47 mouse cellular contexts compared by ENCODE assay signal in genomic region chr1:88074471-88074870, GRCm38 (mm10). TPM values are rescaled to one million over a fixed set of nuclear protein-coding genes. Genes with fewer than 3 reads are reported as not detected.
"Had no signal": no experiment of that assay in that cellular context is flagged by ENCODE, and none has a peak within 500 bp of the region (broad histone marks: within the 10 kb centered on the region; RNA-seq: fewer than 3 reads in every experiment).

No protein-coding gene starts in this region.

- H3K9me3 ChIP-seq: limb, embryonic 10.5 days; limb, embryonic 12.5 days; limb, embryonic 13.5 days; limb, embryonic 15.5 days; liver, embryonic 13.5 days; liver, embryonic 15.5 days; lung, embryonic 15.5 days; megakaryocyte, embryonic 14.5 days; midbrain, embryonic 10.5 days; midbrain, embryonic 12.5 days; midbrain, embryonic 13.5 days; midbrain, embryonic 15.5 days; neural tube, embryonic 12.5 days had no signal

- H3K27me3 ChIP-seq: limb, embryonic 12.5 days; limb, embryonic 13.5 days; limb, embryonic 15.5 days; liver, embryonic 13.5 days; liver, embryonic 15.5 days; lung, embryonic 15.5 days; midbrain, embryonic 12.5 days; midbrain, embryonic 13.5 days; midbrain, embryonic 15.5 days; neural tube, embryonic 12.5 days had no signal

- DNase-seq: left cerebral cortex, postnatal 4 days; liver; liver, embryonic 13.5 days; liver, postnatal 0 days; lung, adult 18-20 months; lung, adult 2 months; lung, embryonic 14.5 days; lung, postnatal 10 days; lung, postnatal 14 days; lung, postnatal 36 days; lung, postnatal 4 days; midbrain, embryonic 14.5 days had no signal

- H3K9ac ChIP-seq: limb, embryonic 12.5 days; limb, embryonic 13.5 days; limb, embryonic 15.5 days; liver, embryonic 13.5 days; liver, embryonic 14.5 days; liver, embryonic 15.5 days; liver, postnatal 0 days; lung, embryonic 14.5 days; lung, embryonic 15.5 days; midbrain, embryonic 12.5 days; midbrain, embryonic 13.5 days; midbrain, embryonic 15.5 days; neural tube, embryonic 12.5 days had no signal

- H3K4me3 ChIP-seq: left cerebral cortex, adult 2 months; limb, embryonic 10.5 days; limb, embryonic 12.5 days; limb, embryonic 13.5 days; limb, embryonic 15.5 days; liver, embryonic 13.5 days; liver, embryonic 15.5 days; lung, embryonic 15.5 days; megakaryocyte, embryonic 14.5 days; midbrain, embryonic 10.5 days; midbrain, embryonic 12.5 days; midbrain, embryonic 13.5 days; midbrain, embryonic 15.5 days; myocyte; neural tube, embryonic 12.5 days had no signal

- H3K27ac ChIP-seq: left cerebral cortex, adult 2 months; limb, embryonic 10.5 days; limb, embryonic 12.5 days; limb, embryonic 13.5 days; limb, embryonic 15.5 days; liver, embryonic 13.5 days; liver, embryonic 14.5 days; liver, embryonic 15.5 days; lung, embryonic 15.5 days; macrophage; midbrain, embryonic 10.5 days; midbrain, embryonic 12.5 days; midbrain, embryonic 13.5 days; midbrain, embryonic 15.5 days; neural tube, embryonic 12.5 days had no signal

- H3K36me3 ChIP-seq: limb, embryonic 10.5 days; limb, embryonic 12.5 days; limb, embryonic 13.5 days; limb, embryonic 15.5 days; liver, embryonic 13.5 days; liver, embryonic 15.5 days; lung, embryonic 15.5 days; midbrain, embryonic 10.5 days; midbrain, embryonic 12.5 days; midbrain, embryonic 13.5 days; midbrain, embryonic 15.5 days; neural tube, embryonic 12.5 days had no signal

- H3K4me1 ChIP-seq: limb, embryonic 10.5 days; limb, embryonic 12.5 days; limb, embryonic 13.5 days; limb, embryonic 15.5 days; liver, embryonic 13.5 days; liver, embryonic 15.5 days; lung, embryonic 15.5 days; midbrain, embryonic 12.5 days; midbrain, embryonic 13.5 days; midbrain, embryonic 15.5 days; neural tube, embryonic 12.5 days had no signal

- ATAC-seq: liver, postnatal 0 days; lung, postnatal 0 days; midbrain, embryonic 13.5 days; midbrain, embryonic 15.5 days; midbrain, embryonic 16.5 days had no signal

- H3K4me2 ChIP-seq: limb, embryonic 12.5 days; limb, embryonic 13.5 days; limb, embryonic 15.5 days; liver, embryonic 11.5 days; liver, embryonic 13.5 days; liver, embryonic 15.5 days; lung, embryonic 14.5 days; lung, embryonic 15.5 days; midbrain, embryonic 11.5 days; midbrain, embryonic 12.5 days; midbrain, embryonic 13.5 days; midbrain, embryonic 15.5 days; neural tube, embryonic 12.5 days had no signal

RNA-seq across cellular contexts. Expression of gene Ugt1a9, which starts 3.9 kb away (rescaled TPM):
- total RNA-seq: left cerebral cortex, adult 2 months; left cerebral cortex, adult 8-10 months; left cerebral cortex, postnatal 10 days; left cerebral cortex, postnatal 14 days; left cerebral cortex, postnatal 25 days; left cerebral cortex, postnatal 36 days; left cerebral cortex, postnatal 4 days; megakaryocyte progenitor cell, adult 5-6 weeks; megakaryocyte, adult 5-6 weeks; midbrain, postnatal 0 days; monocyte, adult 5-6 weeks had no signal
- polyA plus RNA-seq: limb, embryonic 10.5 days; limb, embryonic 11.5 days; limb, embryonic 12.5 days; limb, embryonic 13.5 days; limb, embryonic 14.5 days; limb, embryonic 15.5 days; liver, embryonic 11.5 days; lung, embryonic 14.5 days; lung, embryonic 15.5 days; lung, embryonic 16.5 days; midbrain, embryonic 10.5 days; midbrain, embryonic 11.5 days; midbrain, embryonic 12.5 days; midbrain, embryonic 13.5 days; midbrain, embryonic 14.5 days; midbrain, embryonic 15.5 days; midbrain, embryonic 16.5 days; midbrain, postnatal 0 days; myocyte; neural tube, embryonic 11.5 days; neural tube, embryonic 12.5 days had no signal

RNA-seq across cellular contexts. Expression of gene Ugt1a8, which starts 13.1 kb away (rescaled TPM):
- total RNA-seq: left cerebral cortex, adult 2 months; left cerebral cortex, adult 8-10 months; left cerebral cortex, postnatal 10 days; left cerebral cortex, postnatal 14 days; left cerebral cortex, postnatal 25 days; left cerebral cortex, postnatal 36 days; left cerebral cortex, postnatal 4 days; megakaryocyte progenitor cell, adult 5-6 weeks; megakaryocyte, adult 5-6 weeks; megakaryocyte-erythroid progenitor cell, adult 5-6 weeks; midbrain, postnatal 0 days; monocyte, adult 5-6 weeks had no signal
- polyA plus RNA-seq: limb, embryonic 10.5 days; limb, embryonic 11.5 days; limb, embryonic 12.5 days; limb, embryonic 13.5 days; limb, embryonic 14.5 days; limb, embryonic 15.5 days; liver, embryonic 11.5 days; liver, embryonic 13.5 days; liver, embryonic 14.5 days; liver, embryonic 15.5 days; liver, embryonic 16.5 days; liver, postnatal 0 days; lung, adult 2 months; lung, embryonic 14.5 days; lung, embryonic 15.5 days; lung, embryonic 16.5 days; lung, postnatal 0 days; macrophage; midbrain, embryonic 10.5 days; midbrain, embryonic 11.5 days; midbrain, embryonic 12.5 days; midbrain, embryonic 13.5 days; midbrain, embryonic 14.5 days; midbrain, embryonic 15.5 days; midbrain, embryonic 16.5 days; midbrain, postnatal 0 days; myocyte; neural tube, embryonic 11.5 days; neural tube, embryonic 12.5 days had no signal

RNA-seq across cellular contexts. Expression of gene Ugt1a10, which starts 19.3 kb away (rescaled TPM):
- total RNA-seq: left cerebral cortex, adult 2 months; left cerebral cortex, adult 8-10 months; left cerebral cortex, postnatal 10 days; left cerebral cortex, postnatal 14 days; left cerebral cortex, postnatal 25 days; left cerebral cortex, postnatal 36 days; left cerebral cortex, postnatal 4 days; megakaryocyte progenitor cell, adult 5-6 weeks; megakaryocyte, adult 5-6 weeks; megakaryocyte-erythroid progenitor cell, adult 5-6 weeks; midbrain, postnatal 0 days; monocyte, adult 5-6 weeks had no signal
- polyA plus RNA-seq: limb, embryonic 10.5 days; limb, embryonic 11.5 days; limb, embryonic 12.5 days; limb, embryonic 13.5 days; limb, embryonic 14.5 days; limb, embryonic 15.5 days; liver, embryonic 11.5 days; liver, embryonic 13.5 days; liver, embryonic 14.5 days; liver, embryonic 15.5 days; lung, adult 2 months; lung, embryonic 14.5 days; lung, embryonic 16.5 days; lung, postnatal 0 days; macrophage; midbrain, embryonic 10.5 days; midbrain, embryonic 11.5 days; midbrain, embryonic 12.5 days; midbrain, embryonic 13.5 days; midbrain, embryonic 14.5 days; midbrain, embryonic 15.5 days; midbrain, embryonic 16.5 days; midbrain, postnatal 0 days; myocyte; neural tube, embryonic 11.5 days; neural tube, embryonic 12.5 days had no signal

RNA-seq across cellular contexts. Expression of gene Ugt1a6b, which starts 28.6 kb away (rescaled TPM):
- total RNA-seq: left cerebral cortex, adult 2 months; left cerebral cortex, postnatal 25 days; left cerebral cortex, postnatal 4 days had no signal
- polyA plus RNA-seq: limb, embryonic 10.5 days; limb, embryonic 11.5 days; limb, embryonic 12.5 days; limb, embryonic 13.5 days; lung, embryonic 14.5 days; midbrain, embryonic 10.5 days; midbrain, embryonic 11.5 days; midbrain, embryonic 12.5 days; midbrain, postnatal 0 days; neural tube, embryonic 11.5 days; neural tube, embryonic 12.5 days had no signal
